Mouse (Mus musculus) embryonic facial prominence, embryonic 12.5 days (tissue): Measurements from ENCODE around the gene Magi2. TPM values are rescaled to one million over a fixed set of nuclear protein-coding genes. Genes with fewer than 3 reads are reported as not detected.
"Not testable (repeated sequence)": the region's sequence is repeated elsewhere in the genome, so short reads cannot be mapped to it uniquely, and the experiment has no call there.

ENCODE experiments used
- ATAC-seq: fragments of 200-750 bp; cut with Nextera tagmentation; 2 replicates; pipeline ENCODE4 v1.8.0; 2017; ENCODE audit not compliant: insufficient number of reproducible peaks, insufficient read depth, low FRiP score, low TSS enrichment
- H3K27ac ChIP-seq: fragments of 300-500 bp; sonication (generic); 2 replicates; pipeline ENCODE4 v1.5.1; 2016; ENCODE audit warnings: mild to moderate bottlenecking
- H3K27me3 ChIP-seq: fragments of 300-500 bp; sonication (generic); 2 replicates; pipeline ENCODE4 v1.6.1; 2016; ENCODE audit warnings: mild to moderate bottlenecking, moderate library complexity
- H3K36me3 ChIP-seq: fragments of 300-500 bp; sonication (generic); 2 replicates; pipeline ENCODE4 v1.6.1; 2016; ENCODE audit warnings: mild to moderate bottlenecking
- H3K4me1 ChIP-seq: fragments of 300-500 bp; sonication (generic); 2 replicates; pipeline ENCODE4 v1.6.1; 2016
- H3K4me2 ChIP-seq: fragments of 300-500 bp; sonication (generic); replicated peaks from 2 replicates; pipeline ENCODE4 v1.6.1; 2016; ENCODE audit warnings: mild to moderate bottlenecking, moderate library complexity
- H3K4me3 ChIP-seq: fragments of 300-500 bp; sonication (generic); 2 replicates; pipeline ENCODE4 v1.5.1; 2016; ENCODE audit warnings: mild to moderate bottlenecking
- H3K9ac ChIP-seq: fragments of 300-500 bp; sonication (generic); 2 replicates; pipeline ENCODE4 v1.6.1; 2016; ENCODE audit warnings: mild to moderate bottlenecking, moderate library complexity
- H3K9me3 ChIP-seq: fragments of 300-500 bp; sonication (generic); 2 replicates; pipeline ENCODE4 v1.6.1; 2016; ENCODE audit warnings: mild to moderate bottlenecking, moderate library complexity
- whole genome bisulfite sequencing: fragments of 180-500 bp; shearing (Covaris S2); methylation state at CpG from one replicate; pipeline ENCODE4 v1.1.7; 2016; 5-methylcytosine and 5-hydroxymethylcytosine counted together
- polyA plus RNA-seq: library from polyadenylated mRNA; unstranded; fragments of >200 nt; fragmentation: Nextera tagmentation; extraction: Ambion mirVana; gene quantifications from 2 replicates; pipeline ENCODE4 v1.2.1, GENCODE M21; 2016

The Magi2 gene
- polyA plus RNA-seq, 1 experiment from 2014 or later: 10.0 TPM

GRCm38 (mm10) chr5:20259719-20260118 lies 1032.9 kb downstream of the Magi2 start:
- Histone ChIP-seq H3K27me3 (no peaks in the 10 kb centered on the region), H3K9ac (no peak overlapping the region), H3K36me3 (no peaks in the 10 kb centered on the region), H3K27ac (peak overlapping the region; percentile 50; the same call in 1 of the 2 replicates), H3K4me2 (no peak overlapping the region), H3K4me3 (no peak overlapping the region), H3K9me3 (no peaks in the 10 kb centered on the region), H3K4me1 (peaks cover 8% of the 10 kb centered on the region; the same call in 1 of the 2 replicates)
- WGBS: 42% methylated on average over 3 of the region's 3 CpGs
- no peak for ATAC-seq

- H3K27me3 ChIP-seq, H3K9me3 ChIP-seq, H3K9ac ChIP-seq, H3K27ac ChIP-seq, H3K4me3 ChIP-seq, H3K4me1 ChIP-seq, H3K36me3 ChIP-seq, H3K4me2 ChIP-seq, ATAC-seq: not testable (repeated sequence)
- 92% methylated on average over 1 of the region's 1 CpGs for WGBS
Observed at GRCm38 (mm10) chr5:20272680-20273079, 1045.8 kb downstream of the Magi2 start.

GRCm38 (mm10) chr5:20275632-20276031 lies 1048.8 kb downstream of the Magi2 start:
- H3K9ac ChIP-seq: no peak overlapping the region
- no peaks in the 10 kb centered on the region for H3K9me3 ChIP-seq
- no peak overlapping the region for H3K27ac ChIP-seq
- no peaks in the 10 kb centered on the region for H3K4me1 ChIP-seq
- no peak for ATAC-seq
- no peaks in the 10 kb centered on the region for H3K27me3 ChIP-seq
- H3K36me3 ChIP-seq: no peaks in the 10 kb centered on the region
- no peak overlapping the region for H3K4me3 ChIP-seq
- 87% methylated on average over 2 of the region's 2 CpGs for WGBS
- H3K4me2 ChIP-seq: no peak overlapping the region

- no peak overlapping the region for H3K9ac ChIP-seq
- H3K4me2 ChIP-seq: no peak overlapping the region
- H3K9me3 ChIP-seq: no peaks in the 10 kb centered on the region
- no peak overlapping the region for H3K27ac ChIP-seq
- H3K36me3 ChIP-seq: no peaks in the 10 kb centered on the region
- whole genome bisulfite sequencing: 76% methylated on average over 8 of the region's 8 CpGs
- no peaks in the 10 kb centered on the region for H3K4me1 ChIP-seq
- no peak for ATAC-seq
- no peaks in the 10 kb centered on the region for H3K27me3 ChIP-seq
- H3K4me3 ChIP-seq: no peak overlapping the region
Observed at GRCm38 (mm10) chr5:20285080-20285840, 1058.4 kb downstream of the Magi2 start.

- Histone ChIP-seq H3K27me3 (no peaks in the 10 kb centered on the region), H3K36me3 (no peaks in the 10 kb centered on the region), H3K9ac (no peak overlapping the region), H3K4me2 (no peak overlapping the region), H3K4me3 (no peak overlapping the region), H3K27ac (no peak overlapping the region), H3K9me3 (no peaks in the 10 kb centered on the region), H3K4me1 (no peaks in the 10 kb centered on the region)
- 25% methylated on average over 11 of the region's 11 CpGs for WGBS
- ATAC-seq: no peak
Observed at GRCm38 (mm10) chr5:20294521-20294920, 1067.7 kb downstream of the Magi2 start.

- 57% methylated on average over 6 of the region's 6 CpGs for WGBS
- Histone ChIP-seq H3K9ac (no peak overlapping the region), H3K27me3 (no peaks in the 10 kb centered on the region), H3K4me1 (no peaks in the 10 kb centered on the region), H3K9me3 (no peaks in the 10 kb centered on the region), H3K4me2 (no peak overlapping the region), H3K27ac (no peak overlapping the region), H3K4me3 (no peak overlapping the region), H3K36me3 (no peaks in the 10 kb centered on the region)
- ATAC-seq: no peak
Observed at GRCm38 (mm10) chr5:20299816-20300215, 1073.0 kb downstream of the Magi2 start.

GRCm38 (mm10) chr5:20303056-20303965 lies 1076.5 kb downstream of the Magi2 start:
- H3K27ac ChIP-seq: no peak overlapping the region
- no peaks in the 10 kb centered on the region for H3K36me3 ChIP-seq
- H3K4me1 ChIP-seq: no peaks in the 10 kb centered on the region
- H3K4me2 ChIP-seq: no peak overlapping the region
- H3K27me3 ChIP-seq: no peaks in the 10 kb centered on the region
- no peak overlapping the region for H3K9ac ChIP-seq
- no peak overlapping the region for H3K4me3 ChIP-seq
- no peaks in the 10 kb centered on the region for H3K9me3 ChIP-seq
- 87% methylated on average over 8 of the region's 8 CpGs for WGBS
- ATAC-seq: no peak

GRCm38 (mm10) chr5:20320970-20321369 lies 1094.1 kb downstream of the Magi2 start:
- H3K9me3 ChIP-seq: no peaks in the 10 kb centered on the region
- no peak overlapping the region for H3K4me3 ChIP-seq
- H3K4me2 ChIP-seq: no peak overlapping the region
- ATAC-seq: no peak
- H3K9ac ChIP-seq: no peak overlapping the region
- WGBS: 58% methylated on average over 2 of the region's 2 CpGs
- no peaks in the 10 kb centered on the region for H3K36me3 ChIP-seq
- H3K27me3 ChIP-seq: no peaks in the 10 kb centered on the region
- no peak overlapping the region for H3K27ac ChIP-seq
- no peaks in the 10 kb centered on the region for H3K4me1 ChIP-seq

GRCm38 (mm10) chr5:20325290-20325689 lies 1098.5 kb downstream of the Magi2 start:
- 35% methylated on average over 2 of the region's 2 CpGs for WGBS
- Histone ChIP-seq H3K9ac (no peak overlapping the region), H3K4me3 (no peak overlapping the region), H3K4me2 (no peak overlapping the region), H3K9me3 (no peaks in the 10 kb centered on the region), H3K36me3 (no peaks in the 10 kb centered on the region), H3K27me3 (no peaks in the 10 kb centered on the region), H3K4me1 (no peaks in the 10 kb centered on the region), H3K27ac (no peak overlapping the region)
- ATAC-seq: no peak

- H3K4me2 ChIP-seq: no peak overlapping the region
- ATAC-seq: no peak
- no peaks in the 10 kb centered on the region for H3K4me1 ChIP-seq
- no peak overlapping the region for H3K4me3 ChIP-seq
- H3K27me3 ChIP-seq: no peaks in the 10 kb centered on the region
- H3K9me3 ChIP-seq: no peaks in the 10 kb centered on the region
- H3K36me3 ChIP-seq: no peaks in the 10 kb centered on the region
- no peak overlapping the region for H3K9ac ChIP-seq
- WGBS: 57% methylated on average over 1 of the region's 1 CpGs
- H3K27ac ChIP-seq: no peak overlapping the region
Observed at GRCm38 (mm10) chr5:20328901-20329300, 1102.1 kb downstream of the Magi2 start.

- 82% methylated on average over 3 of the region's 3 CpGs for WGBS
- Histone ChIP-seq H3K4me1 (0 out of 2 replicates have a peak, but pooled peaks cover 3% of the 10 kb centered on the region), H3K36me3 (no peaks in the 10 kb centered on the region), H3K27ac (no peak overlapping the region), H3K4me3 (no peak overlapping the region), H3K9me3 (no peaks in the 10 kb centered on the region), H3K27me3 (no peaks in the 10 kb centered on the region), H3K9ac (no peak overlapping the region), H3K4me2 (no peak overlapping the region)
- no peak for ATAC-seq
Observed at GRCm38 (mm10) chr5:20330025-20330424, 1103.2 kb downstream of the Magi2 start.

GRCm38 (mm10) chr5:20332574-20332973 lies 1105.7 kb downstream of the Magi2 start:
- ATAC-seq: no peak
- Histone ChIP-seq H3K4me1 (0 out of 2 replicates have a peak, but pooled peaks cover 3% of the 10 kb centered on the region), H3K4me3 (no peak overlapping the region), H3K9me3 (no peaks in the 10 kb centered on the region), H3K27me3 (no peaks in the 10 kb centered on the region), H3K4me2 (no peak overlapping the region), H3K9ac (no peak overlapping the region), H3K36me3 (no peaks in the 10 kb centered on the region), H3K27ac (no peak overlapping the region)
- WGBS: 75% methylated on average over 4 of the region's 4 CpGs
